Mouse (Mus musculus) CH12.LX (cell line): ENCODE measurements around the gene Gpr141. TPM values are rescaled to one million over a fixed set of nuclear protein-coding genes. Genes with fewer than 3 reads are reported as not detected.

ENCODE experiments used
- DNase-seq: peaks from one replicate; pipeline ENCODE4 v3.0.0-alpha.2; 2013; ENCODE audit errors: extremely low read depth
- H3K27ac ChIP-seq: 2 replicates; pipeline ENCODE4 v1.5.1; 2012; ENCODE audit warnings: low read depth, mild to moderate bottlenecking, control low read depth, moderate library complexity; ENCODE audit not compliant: insufficient read depth
- H3K27me3 ChIP-seq: replicated peaks from 2 replicates; pipeline ENCODE3; 2012; ENCODE audit warnings: inconsistent platforms
- H3K36me3 ChIP-seq, 2 experiments: replicated peaks in 1 of 2; 2 replicates each; pipeline versions ENCODE3 to v1.6.1; 2012; ENCODE audit warnings: inconsistent platforms in 1 of 2, low read length in 1 of 2, mild to moderate bottlenecking in 1 of 2, mixed read lengths in 1 of 2, moderate library complexity in 1 of 2; ENCODE audit not compliant: control insufficient read depth in 1 of 2, insufficient read depth in 1 of 2
- H3K4me1 ChIP-seq, 2 experiments: 2 replicates each; pipeline ENCODE4 v1.6.1; 2012; ENCODE audit warnings: inconsistent platforms in 1 of 2, moderate library complexity in 1 of 2; ENCODE audit not compliant: insufficient read depth in 2 of 2, control insufficient read depth in 1 of 2
- H3K4me2 ChIP-seq: 2 replicates; pipeline ENCODE4 v1.6.1; 2012; ENCODE audit warnings: low read depth, mild to moderate bottlenecking, control low read depth; ENCODE audit not compliant: poor library complexity, insufficient read depth, severe bottlenecking
- H3K4me3 ChIP-seq, 3 experiments: fragments of 150-350 bp in 1 of 3; sonication (generic) in 1 of 3; replicated peaks in 1 of 3; 2 replicates each; pipeline versions ENCODE3 to v1.5.1; 2011 to 2012; ENCODE audit warnings: low read depth in 2 of 3, low read length in 2 of 3, mild to moderate bottlenecking in 2 of 3, moderate library complexity in 2 of 3, control low read depth in 1 of 3, improper control_type of control experiment in 1 of 3, inconsistent platforms in 1 of 3, mixed read lengths in 1 of 3; ENCODE audit not compliant: poor library complexity in 1 of 3
- H3K79me2 ChIP-seq: replicated peaks from 2 replicates; pipeline ENCODE4 v1.6.1; 2012; ENCODE audit warnings: mild to moderate bottlenecking, moderate library complexity; ENCODE audit not compliant: control insufficient read depth, poor library complexity, insufficient read depth, severe bottlenecking; ENCODE audit errors: extremely low read depth
- H3K9ac ChIP-seq: 2 replicates; pipeline ENCODE4 v1.6.1; 2012; ENCODE audit warnings: low read depth, mild to moderate bottlenecking, control low read depth, moderate library complexity; ENCODE audit not compliant: insufficient read depth
- H3K9me3 ChIP-seq: replicated peaks from 2 replicates; pipeline ENCODE3; 2012; ENCODE audit warnings: low read length, inconsistent platforms, mixed read lengths
- BHLHE40 ChIP-seq: IDR thresholded peaks from 2 replicates; pipeline ENCODE4 v1.6.1; 2011; ENCODE audit warnings: mild to moderate bottlenecking, low read depth, low read length, improper control_type of control experiment
- CHD1 ChIP-seq: IDR thresholded peaks from 2 replicates; pipeline ENCODE4 v1.6.1; 2012; ENCODE audit warnings: low read depth, low read length, improper control_type of control experiment, inconsistent platforms
- CHD2 ChIP-seq: IDR thresholded peaks from 2 replicates; pipeline ENCODE4 v1.6.1; 2011; ENCODE audit warnings: low read length, improper control_type of control experiment
- CTCF ChIP-seq, 2 experiments: IDR thresholded peaks in 1 of 2; conservative IDR thresholded peaks in 1 of 2; 2 replicates each; pipeline ENCODE4 v1.5.1; 2011 to 2012; ENCODE audit warnings: low read depth in 2 of 2, low read length in 2 of 2, improper control_type of control experiment in 1 of 2, inconsistent platforms in 1 of 2, mild to moderate bottlenecking in 1 of 2, moderate library complexity in 1 of 2
- E2F4 ChIP-seq: IDR thresholded peaks from 2 replicates; pipeline ENCODE4 v1.6.1; 2011; ENCODE audit warnings: low read depth, low read length, improper control_type of control experiment; ENCODE audit not compliant: insufficient replicate concordance
- ELF1 ChIP-seq: IDR thresholded peaks from 2 replicates; pipeline ENCODE4 v1.6.1; 2014; ENCODE audit warnings: low read depth, mild to moderate bottlenecking, inconsistent platforms, low read length, improper control_type of control experiment
- EP300 ChIP-seq: IDR thresholded peaks from 2 replicates; pipeline ENCODE4 v1.6.1; 2011; ENCODE audit warnings: low read length, improper control_type of control experiment
- ETS1 ChIP-seq: conservative IDR thresholded peaks from 2 replicates; pipeline ENCODE4 v1.6.1; 2012; ENCODE audit warnings: low read depth, mild to moderate bottlenecking, inconsistent platforms, low read length, improper control_type of control experiment, moderate library complexity
- GABPA ChIP-seq: IDR thresholded peaks from 2 replicates; pipeline ENCODE4 v1.6.1; 2012; ENCODE audit warnings: low read depth, low read length, improper control_type of control experiment, inconsistent platforms; ENCODE audit not compliant: insufficient replicate concordance
- HCFC1 ChIP-seq: IDR thresholded peaks from 2 replicates; pipeline ENCODE4 v1.6.1; 2012; ENCODE audit warnings: low read depth, mild to moderate bottlenecking, inconsistent platforms, low read length, improper control_type of control experiment
- IRF4 ChIP-seq: IDR thresholded peaks from 2 replicates; pipeline ENCODE4 v1.6.1; 2014; ENCODE audit warnings: low read depth, mild to moderate bottlenecking, inconsistent platforms, low read length, improper control_type of control experiment
- JUN ChIP-seq: IDR thresholded peaks from 2 replicates; pipeline ENCODE4 v1.6.1; 2011; ENCODE audit warnings: low read depth, mild to moderate bottlenecking, low read length, improper control_type of control experiment, moderate library complexity; ENCODE audit not compliant: insufficient read depth
- KAT2A ChIP-seq: IDR thresholded peaks from 2 replicates; pipeline ENCODE4 v1.6.1; 2012; ENCODE audit warnings: low read length, improper control_type of control experiment, inconsistent platforms; ENCODE audit not compliant: insufficient replicate concordance
- MAFK ChIP-seq: IDR thresholded peaks from 2 replicates; pipeline ENCODE4 v1.6.1; 2011; ENCODE audit warnings: low read length, improper control_type of control experiment; ENCODE audit not compliant: insufficient replicate concordance
- MAX ChIP-seq: IDR thresholded peaks from 2 replicates; pipeline ENCODE4 v1.6.1; 2011; ENCODE audit warnings: low read length, improper control_type of control experiment
- MAZ ChIP-seq: IDR thresholded peaks from 2 replicates; pipeline ENCODE4 v1.6.1; 2012; ENCODE audit warnings: low read depth, mild to moderate bottlenecking, inconsistent platforms, low read length, improper control_type of control experiment, moderate library complexity
- MXI1 ChIP-seq: IDR thresholded peaks from 2 replicates; pipeline ENCODE4 v1.6.1; 2011; ENCODE audit warnings: mild to moderate bottlenecking, low read depth, low read length, improper control_type of control experiment
- MYC ChIP-seq: IDR thresholded peaks from 2 replicates; pipeline ENCODE4 v1.6.1; 2011; ENCODE audit warnings: low read depth, mild to moderate bottlenecking, improper control_type of control experiment, low read length
- NELFE ChIP-seq: IDR thresholded peaks from 2 replicates; pipeline ENCODE4 v1.6.1; 2011; ENCODE audit warnings: low read depth, low read length, improper control_type of control experiment
- NRF1 ChIP-seq: IDR thresholded peaks from 2 replicates; pipeline ENCODE4 v1.6.1; 2014; ENCODE audit warnings: low read depth, mild to moderate bottlenecking, inconsistent platforms, low read length, improper control_type of control experiment, moderate library complexity
- PAX5 ChIP-seq: IDR thresholded peaks from 2 replicates; pipeline ENCODE4 v1.6.1; 2012; ENCODE audit warnings: low read length, inconsistent platforms, mixed read lengths
- POLR2A ChIP-seq: IDR thresholded peaks from 2 replicates; pipeline ENCODE4 v1.6.1; 2011; ENCODE audit warnings: low read depth, mild to moderate bottlenecking, improper control_type of control experiment, low read length
- POLR2AphosphoS2 ChIP-seq: IDR thresholded peaks from 2 replicates; pipeline ENCODE4 v1.6.1; 2011; ENCODE audit warnings: low read depth, low read length, improper control_type of control experiment
- RAD21 ChIP-seq: IDR thresholded peaks from 2 replicates; pipeline ENCODE4 v1.6.1; 2011; ENCODE audit warnings: low read depth, mild to moderate bottlenecking, low read length, improper control_type of control experiment, moderate library complexity
- RCOR1 ChIP-seq: conservative IDR thresholded peaks from 2 replicates; pipeline ENCODE4 v1.6.1; 2012; ENCODE audit warnings: low read depth, mild to moderate bottlenecking, inconsistent platforms, low read length, improper control_type of control experiment
- SIN3A ChIP-seq: IDR thresholded peaks from 2 replicates; pipeline ENCODE4 v1.6.1; 2012; ENCODE audit warnings: low read length, improper control_type of control experiment, inconsistent platforms
- SMC3 ChIP-seq: IDR thresholded peaks from 2 replicates; pipeline ENCODE4 v1.6.1; 2011; ENCODE audit warnings: low read depth, low read length, improper control_type of control experiment
- TBP ChIP-seq: conservative IDR thresholded peaks from 2 replicates; pipeline ENCODE4 v1.6.1; 2011; ENCODE audit warnings: low read depth, low read length, improper control_type of control experiment
- UBTF ChIP-seq: IDR thresholded peaks from 2 replicates; pipeline ENCODE4 v1.6.1; 2012; ENCODE audit warnings: low read depth, mild to moderate bottlenecking, inconsistent platforms, low read length, improper control_type of control experiment, moderate library complexity
- USF2 ChIP-seq: conservative IDR thresholded peaks from 2 replicates; pipeline ENCODE4 v1.6.1; 2011; ENCODE audit warnings: low read depth, low read length, improper control_type of control experiment
- ZC3H11A ChIP-seq: IDR thresholded peaks from 2 replicates; pipeline ENCODE4 v1.6.1; 2012; ENCODE audit warnings: low read depth, mild to moderate bottlenecking, inconsistent platforms, low read length, improper control_type of control experiment
- ZKSCAN1 ChIP-seq: IDR thresholded peaks from 2 replicates; pipeline ENCODE4 v1.6.1; 2012; ENCODE audit warnings: low read depth, inconsistent platforms, low read length, improper control_type of control experiment, borderline replicate concordance
- ZMIZ1 ChIP-seq: IDR thresholded peaks from 2 replicates; pipeline ENCODE4 v1.6.1; 2012; ENCODE audit warnings: low read depth, mild to moderate bottlenecking, inconsistent platforms, low read length, improper control_type of control experiment
- ZNF384 ChIP-seq: IDR thresholded peaks from 2 replicates; pipeline ENCODE4 v1.6.1; 2012; ENCODE audit warnings: low read depth, low read length, improper control_type of control experiment, inconsistent platforms
- dilution Hi-C: fragments of 300-500 bp; cut with MboI; formaldehyde crosslinking; loops from 2 replicates; pipeline ENCODE4 v1.14.3; 2020; ENCODE audit warnings: low sequenced_read_pairs; ENCODE audit not compliant: extremely low pct_unique_long_range_greater_than_20kb, extremely low pct_ligation_motif_present
- in situ Hi-C: fragments of 300-500 bp; cut with MboI; formaldehyde crosslinking; loops from 3 replicates; pipeline ENCODE4 v1.14.3; 2019; ENCODE audit warnings: low sequenced_read_pairs, low pct_ligation_motif_present, low pct_unique_long_range_greater_than_20kb, mixed read lengths
- polyA plus RNA-seq: library from polyadenylated mRNA; unstranded; fragments of >175 nt; gene quantifications from 2 replicates; pipeline ENCODE4 v1.2.1, GENCODE M21; 2012; ENCODE audit warnings: low read depth; ENCODE audit not compliant: insufficient read length
- total RNA-seq, 2 experiments: library from RNA; depleted of rRNA; stranded (reverse); fragments of 300-350 nt in 1 of 2; fragments of >200 nt in 1 of 2; gene quantifications; 2 replicates each; pipeline ENCODE4 v1.2.3; 2012 to 2014

Gene Gpr141
- total and polyA plus RNA-seq, 3 experiments: 0.17 to 1.6 (median 0.60) TPM

DNA sequence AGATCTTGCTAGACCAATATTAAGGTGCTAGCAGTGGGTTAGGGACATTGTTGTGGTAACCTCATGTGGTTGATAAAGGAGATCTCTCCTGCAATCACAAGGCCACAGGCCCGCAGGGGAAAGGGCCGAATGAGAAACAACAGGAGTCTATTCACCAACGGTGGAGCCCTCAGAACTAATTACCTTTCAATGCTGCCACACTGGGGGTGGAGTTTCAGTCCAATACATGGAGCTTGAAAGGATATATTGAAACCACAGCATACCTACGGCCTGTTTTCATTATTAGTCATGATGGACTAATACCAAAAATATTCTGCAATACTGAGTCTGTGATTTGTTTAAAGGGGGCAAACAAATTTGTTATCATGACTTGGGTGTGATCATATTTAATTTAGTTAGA is 120.3 kb downstream of the Gpr141 start:
- no peak for TF ChIP-seq NELFE
- no peak overlapping the region for H3K4me3 ChIP-seq
- no peaks in the 10 kb centered on the region for H3K27me3 ChIP-seq
- H3K36me3 ChIP-seq: no peaks in the 10 kb centered on the region
- in situ Hi-C loops (no loop called here), dilution Hi-C loops (no loop called here)
- H3K9ac ChIP-seq: no peak overlapping the region
- no peak for DNase-seq
- no peak overlapping the region for H3K27ac ChIP-seq
- H3K4me2 ChIP-seq: no peak overlapping the region
- no peaks in the 10 kb centered on the region for H3K9me3 ChIP-seq
- peaks cover 0 to 4% of the 10 kb centered on the region in 2 experiments; a peak in 2 of 4 replicates for H3K4me1 ChIP-seq
- H3K79me2 ChIP-seq: no peaks in the 10 kb centered on the region

DNA sequence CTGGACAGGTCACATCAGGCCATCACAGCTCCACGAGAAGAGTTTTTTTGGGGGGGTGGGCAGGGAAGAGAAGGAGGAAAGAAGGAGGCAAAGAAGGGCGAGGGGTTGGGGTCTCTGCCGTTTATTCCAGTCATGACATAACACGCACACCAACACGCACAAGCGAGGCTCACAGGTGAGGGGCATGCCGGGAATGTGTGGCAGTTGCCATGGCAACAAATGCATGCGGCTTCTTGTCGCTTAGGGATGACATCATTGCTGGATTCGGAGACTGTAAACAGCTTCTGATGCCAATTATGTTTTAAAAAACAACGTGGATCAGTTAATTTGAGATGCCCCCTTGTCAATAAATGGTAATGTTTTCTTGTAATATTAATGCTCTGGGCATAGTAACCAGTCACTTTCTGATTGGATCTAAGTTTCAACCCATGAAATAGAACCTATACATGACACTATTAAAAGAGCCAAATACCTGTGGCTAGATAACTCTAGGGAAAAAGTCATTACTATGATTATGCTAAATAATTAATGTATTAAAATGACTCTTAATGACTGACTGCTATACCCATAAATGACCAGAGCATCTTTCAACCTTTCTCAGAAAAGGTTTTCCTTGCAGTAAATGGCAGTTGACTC is 122.5 kb downstream of the Gpr141 start:
- Histone ChIP-seq H3K9ac (no peak overlapping the region), H3K4me3 (no peak overlapping the region), H3K27me3 (no peaks in the 10 kb centered on the region), H3K27ac (no peak overlapping the region), H3K4me1 (peaks cover 0 to 4% of the 10 kb centered on the region in 2 experiments; a peak in 2 of 4 replicates), H3K79me2 (no peaks in the 10 kb centered on the region), H3K36me3 (no peaks in the 10 kb centered on the region)
- in situ Hi-C loops (no loop called here), dilution Hi-C loops (no loop called here)
- no peak for TF ChIP-seq POLR2A
- TF ChIP-seq IRF4: no peak
- TF ChIP-seq MYC: 0 out of 2 replicates have a peak, but pooled peaks have one; percentile 22
- TF ChIP-seq NELFE: no peak
- no peak for TF ChIP-seq PAX5
- TF ChIP-seq CTCF (conservative IDR thresholded peaks at IDR 0.05 in 1 of 2, IDR thresholded peaks at IDR 0.05 in 1 of 2; ENCODE audit: low read depth in 2 of 2, low read length in 2 of 2): no peak
- no peak for TF ChIP-seq ZNF384
- no peak for TF ChIP-seq CHD2
- no peak for TF ChIP-seq USF2
- no peak for TF ChIP-seq MAX
- no peak for TF ChIP-seq ELF1
- no peak for TF ChIP-seq TBP
- TF ChIP-seq BHLHE40: no peak
- TF ChIP-seq GABPA: no peak
- TF ChIP-seq E2F4: no peak
- TF ChIP-seq ETS1: no peak
- no peak for TF ChIP-seq RCOR1
- TF ChIP-seq MXI1: peak; percentile 54; the same call in 1 of the 2 replicates
- TF ChIP-seq JUN: no peak
- TF ChIP-seq CHD1: no peak
- TF ChIP-seq UBTF: no peak
- TF ChIP-seq NRF1: no peak
- TF ChIP-seq POLR2AphosphoS2: no peak
- TF ChIP-seq SMC3: no peak
- no peak for TF ChIP-seq KAT2A
- TF ChIP-seq MAFK: no peak
- no peak for TF ChIP-seq EP300
- no peak for TF ChIP-seq ZKSCAN1
- no peak for TF ChIP-seq RAD21
- TF ChIP-seq HCFC1: peak; percentile 49
- TF ChIP-seq MAZ: no peak
- TF ChIP-seq ZC3H11A: no peak
- no peak for TF ChIP-seq ZMIZ1
- peak; percentile 34; the same call in 1 of the 2 replicates for TF ChIP-seq SIN3A
- TF ChIP-seq, all 38 proteins: peak for 4
- DNase-seq: no peak
- no peaks in the 10 kb centered on the region for H3K9me3 ChIP-seq
- H3K4me2 ChIP-seq: peak overlapping the region; percentile 69; the same call in 1 of the 2 replicates
